Mouse (Mus musculus) embryonic fibroblast, embryonic 13.5 days (primary cell): ENCODE measurements around the gene Mthfr.

Source experiments
- CTCF ChIP-seq: IDR thresholded peaks from 2 replicates; pipeline ENCODE4 v1.5.1; 2011; ENCODE audit warnings: mild to moderate bottlenecking, control low read depth, low read length, moderate library complexity, borderline replicate concordance; ENCODE audit not compliant: insufficient read depth
- POLR2A ChIP-seq: IDR thresholded peaks from 2 replicates; pipeline ENCODE4 v1.6.1; 2011; ENCODE audit warnings: low read depth, mild to moderate bottlenecking, control low read depth, low read length, moderate library complexity

DNA sequence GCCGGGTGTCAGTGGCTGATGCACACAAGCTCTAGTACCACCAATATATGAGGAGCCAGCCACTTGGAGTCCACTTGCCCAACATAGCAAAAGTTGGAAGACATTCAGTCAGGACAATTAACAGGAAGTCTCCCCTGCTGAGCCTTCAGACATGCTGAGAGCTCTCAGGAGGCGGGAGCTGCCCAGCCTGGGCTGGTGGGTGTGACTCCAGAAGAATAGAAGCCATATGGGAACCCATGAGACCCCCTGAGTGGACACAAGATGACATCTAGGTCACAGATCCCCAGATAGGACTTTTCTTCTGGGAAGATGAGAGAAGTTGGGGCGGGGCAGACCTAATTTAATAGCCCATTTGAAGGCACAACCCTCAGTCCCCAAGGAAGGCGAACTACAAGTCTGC lies 50.3 kb downstream of the Mthfr start:
- no peak for TF ChIP-seq CTCF
- TF ChIP-seq POLR2A = no peak
